Mouse (Mus musculus) thymus, adult 2 months (tissue): ENCODE measurements at regions not wholly inside any gene's neighbourhood (a gene's known extent, or its start where the extent isn't known, plus 50 kb on each side); places are given as distances from the start of the nearest gene placed in this dataset.

Experiments
- DNase-seq: peaks from one replicate; pipeline ENCODE4 v3.0.0; 2021
- H3K27ac ChIP-seq: fragments of 200-500 bp; 2 replicates; pipeline ENCODE4 v1.5.1; 2012; ENCODE audit warnings: low read length, control low read depth; ENCODE audit not compliant: control insufficient read depth, insufficient read depth
- H3K27me3 ChIP-seq: fragments of 200-500 bp; 2 replicates; pipeline ENCODE4 v1.6.1; 2012; ENCODE audit warnings: mild to moderate bottlenecking, low read length, moderate library complexity, mixed read lengths; ENCODE audit not compliant: control insufficient read depth, insufficient read depth
- H3K36me3 ChIP-seq: fragments of 200-500 bp; 2 replicates; pipeline ENCODE4 v1.6.1; 2012; ENCODE audit warnings: mild to moderate bottlenecking, low read length, moderate library complexity; ENCODE audit not compliant: control insufficient read depth, insufficient read depth
- H3K4me1 ChIP-seq: fragments of 200-500 bp; replicated peaks from 2 replicates; pipeline ENCODE4 v1.6.1; 2012; ENCODE audit warnings: low read length; ENCODE audit not compliant: control insufficient read depth, insufficient read depth
- H3K4me3 ChIP-seq: fragments of 200-500 bp; 2 replicates; pipeline ENCODE4 v1.5.1; 2012; ENCODE audit warnings: mild to moderate bottlenecking, low read length, control low read depth, moderate library complexity; ENCODE audit not compliant: control insufficient read depth, insufficient read depth
- CTCF ChIP-seq: fragments of 200-500 bp; IDR thresholded peaks from 2 replicates; pipeline ENCODE4 v1.5.1; 2012; ENCODE audit warnings: mild to moderate bottlenecking, control low read depth, low read length, moderate library complexity, borderline replicate concordance; ENCODE audit not compliant: control insufficient read depth, poor library complexity, insufficient read depth; ENCODE audit errors: extremely low read depth
- POLR2A ChIP-seq: fragments of 200-500 bp; IDR thresholded peaks from 2 replicates; pipeline ENCODE4 v1.6.1; 2012; ENCODE audit warnings: mild to moderate bottlenecking, low read length, control low read depth, moderate library complexity; ENCODE audit not compliant: control insufficient read depth, poor library complexity, insufficient read depth; ENCODE audit errors: extremely low read depth
- WGBS: fragments of 180-500 bp; shearing (Covaris S2); methylation state at CpG from one replicate; pipeline ENCODE4 v1.1.7; 2018; 5-methylcytosine and 5-hydroxymethylcytosine counted together

- DNase-seq: no peak
- 76% methylated on average over 8 of the region's 8 CpGs for WGBS
- no peaks in the 10 kb centered on the region for H3K36me3 ChIP-seq
Observed at GRCm38 (mm10) chr6:111621684-111622480, 651.7 kb upstream of the Lmcd1 start.

GRCm38 (mm10) chr6:111622481-111623139, 650.9 kb upstream of the Lmcd1 start:
- H3K4me3 ChIP-seq: no peak overlapping the region
- no peaks in the 10 kb centered on the region for H3K36me3 ChIP-seq
- WGBS: 86% methylated on average over 7 of the region's 7 CpGs

More at GRCm38 (mm10) chr6:111621684-111622480, 651.7 kb upstream of the Lmcd1 start:
- no peak for TF ChIP-seq POLR2A
- no peak for TF ChIP-seq CTCF
- H3K4me3 ChIP-seq: no peak overlapping the region
- H3K4me1 ChIP-seq: no peaks in the 10 kb centered on the region
- H3K27ac ChIP-seq: no peak overlapping the region
- no peaks in the 10 kb centered on the region for H3K27me3 ChIP-seq

GRCm38 (mm10) chr6:111623140-111623497, 650.4 kb upstream of the Lmcd1 start:
- Histone ChIP-seq H3K27ac (no peak overlapping the region), H3K27me3 (no peaks in the 10 kb centered on the region), H3K4me1 (no peaks in the 10 kb centered on the region), H3K4me3 (no peak overlapping the region), H3K36me3 (no peaks in the 10 kb centered on the region)
- no peak for DNase-seq
- 95% methylated on average over 4 of the region's 4 CpGs for WGBS
- no peak for TF ChIP-seq CTCF
- no peak for TF ChIP-seq POLR2A

More at GRCm38 (mm10) chr6:111622481-111623139, 650.9 kb upstream of the Lmcd1 start:
- no peak for DNase-seq
- H3K27ac ChIP-seq: no peak overlapping the region
- no peaks in the 10 kb centered on the region for H3K27me3 ChIP-seq
- TF ChIP-seq CTCF (no peak), POLR2A (no peak)
- no peaks in the 10 kb centered on the region for H3K4me1 ChIP-seq

DNA sequence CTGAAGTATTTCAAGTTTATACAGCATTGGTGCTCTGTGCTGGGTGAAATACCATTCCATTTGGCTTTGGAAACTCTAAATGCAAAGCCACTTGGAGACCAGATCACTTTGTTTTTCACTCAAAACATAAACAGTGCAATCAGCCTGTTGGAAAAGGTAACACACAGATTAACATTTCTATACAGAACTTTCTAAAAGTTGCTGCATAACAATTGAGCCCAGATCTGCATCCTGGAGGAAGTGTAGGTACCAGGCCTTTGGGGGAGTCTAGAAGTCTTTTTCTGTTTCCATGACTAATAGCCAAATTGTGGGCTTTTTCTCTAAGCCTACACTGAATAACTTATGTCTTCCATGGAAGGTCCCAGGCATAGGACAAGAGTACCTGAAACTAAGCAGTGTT, 648.1 kb upstream of the Lmcd1 start:
- Histone ChIP-seq H3K27ac (no peak overlapping the region), H3K4me1 (no peaks in the 10 kb centered on the region)
- TF ChIP-seq CTCF: no peak
- no peak for TF ChIP-seq POLR2A

GRCm38 (mm10) chr6:111652736-111653135, 620.8 kb upstream of the Lmcd1 start:
- H3K27ac ChIP-seq: no peak overlapping the region
- H3K4me1 ChIP-seq: no peaks in the 10 kb centered on the region
- WGBS: 96% methylated on average over 3 of the region's 3 CpGs
- TF ChIP-seq POLR2A (no peak), CTCF (no peak)
- H3K36me3 ChIP-seq: no peaks in the 10 kb centered on the region
- H3K4me3 ChIP-seq: no peak overlapping the region
- no peaks in the 10 kb centered on the region for H3K27me3 ChIP-seq
- no peak for DNase-seq

More for the DNA sequence above, 648.1 kb upstream of the Lmcd1 start:
- Histone ChIP-seq H3K36me3 (no peaks in the 10 kb centered on the region), H3K4me3 (no peak overlapping the region), H3K27me3 (no peaks in the 10 kb centered on the region)
- DNase-seq: no peak

- no peak for DNase-seq
- no peaks in the 10 kb centered on the region for H3K36me3 ChIP-seq
- no peak overlapping the region for H3K4me3 ChIP-seq
- no peaks in the 10 kb centered on the region for H3K27me3 ChIP-seq
- no peak for TF ChIP-seq POLR2A
- WGBS: 78% methylated on average over 2 of the region's 2 CpGs
- no peaks in the 10 kb centered on the region for H3K4me1 ChIP-seq
- H3K27ac ChIP-seq: no peak overlapping the region
Observed at GRCm38 (mm10) chr6:111659957-111660356, 613.6 kb upstream of the Lmcd1 start.

DNA sequence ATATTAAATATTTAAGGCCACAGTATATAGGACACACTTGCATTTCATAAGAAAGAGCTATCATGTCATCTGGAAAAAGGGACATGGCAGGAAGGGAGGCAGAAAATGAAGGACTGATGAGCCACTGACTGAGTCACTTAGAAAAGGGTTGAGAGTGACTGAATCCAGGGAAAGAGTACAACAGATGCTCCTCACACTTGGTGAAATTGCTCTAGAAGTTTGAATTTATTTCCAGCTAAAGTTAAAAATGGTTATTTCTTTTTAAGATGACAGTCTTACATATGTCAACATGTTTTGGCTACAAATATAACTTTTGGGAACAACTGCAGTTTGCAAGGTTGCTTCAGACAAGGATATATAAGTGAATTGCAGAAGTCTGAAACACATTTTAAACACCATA, 609.0 kb upstream of the Lmcd1 start:
- TF ChIP-seq CTCF (no peak), POLR2A (no peak)
- H3K27me3 ChIP-seq: no peaks in the 10 kb centered on the region

More for the DNA sequence above, 609.0 kb upstream of the Lmcd1 start:
- H3K27ac ChIP-seq: no peak overlapping the region
- H3K36me3 ChIP-seq: no peaks in the 10 kb centered on the region
- H3K4me3 ChIP-seq: no peak overlapping the region
- DNase-seq: no peak
- no peaks in the 10 kb centered on the region for H3K4me1 ChIP-seq
